Mouse (Mus musculus) left cerebral cortex, adult 2 months (tissue): ENCODE results near the gene Dynlt1c. TPM values are rescaled to one million over a fixed set of nuclear protein-coding genes. Genes with fewer than 3 reads are reported as not detected.
"Not testable (repeated sequence)": the region's sequence is repeated elsewhere in the genome, so short reads cannot be mapped to it uniquely, and the experiment has no call there.

Experiments used
- DNase-seq, 2 experiments: peaks; one replicate each; pipeline ENCODE4 v3.0.0; 2021 to 2022; ENCODE audit warnings: low spot score in 2 of 2, mixed read lengths in 1 of 2; ENCODE audit errors: extremely low spot score in 1 of 2
- H3K27ac ChIP-seq: fragments of 200-600 bp; 2 replicates; pipeline ENCODE4 v1.8.1; 2022
- H3K4me3 ChIP-seq: fragments of 200-600 bp; 2 replicates; pipeline ENCODE4 v1.8.1; 2022
- CTCF ChIP-seq: fragments of 200-600 bp; IDR thresholded peaks from 2 replicates; pipeline ENCODE4 v1.8.1; 2022; ENCODE audit warnings: antibody characterized with exemption, mild to moderate bottlenecking, moderate library complexity
- intact Hi-C: fragments of 180-260 bp; cut with DNase I; formaldehyde crosslinking; loops from one replicate; pipeline ENCODE4 v1.15.1; 2025
- total RNA-seq, 2 experiments: library from RNA; stranded (reverse); gene quantifications; 2 replicates each; pipeline ENCODE4 v1.2.3; 2021

Gene Dynlt1c
- total RNA-seq, 2 experiments from 2014 or later = 20.3 to 20.5 TPM

DNA sequence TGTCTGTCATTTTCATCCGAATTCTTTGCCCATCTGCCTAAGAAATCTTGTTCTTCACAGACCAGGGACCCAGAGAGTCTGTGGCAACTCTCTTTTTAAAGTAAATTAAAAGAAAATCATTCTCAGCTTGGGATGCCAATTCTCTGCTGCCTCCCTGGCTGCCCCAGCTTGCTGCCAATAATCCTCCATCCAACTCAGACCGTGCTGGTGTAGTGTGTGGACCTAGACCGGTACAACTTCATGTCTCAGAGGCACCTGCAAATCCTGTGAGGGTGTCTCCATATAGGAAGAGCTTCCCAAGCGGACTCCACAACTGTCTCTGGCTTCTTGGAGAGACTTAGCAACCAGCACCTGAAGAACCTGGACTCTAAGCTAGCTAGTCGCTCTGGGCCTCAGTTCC is 35.4 kb downstream of the Dynlt1c start:
- TF ChIP-seq CTCF = no peak
- H3K27ac ChIP-seq = no peak overlapping the region
- intact Hi-C loops = loop anchor here (10.0 kb wide), 1 partner anchor 352 kb away; no protein-coding TSS in a partner anchor

DNA sequence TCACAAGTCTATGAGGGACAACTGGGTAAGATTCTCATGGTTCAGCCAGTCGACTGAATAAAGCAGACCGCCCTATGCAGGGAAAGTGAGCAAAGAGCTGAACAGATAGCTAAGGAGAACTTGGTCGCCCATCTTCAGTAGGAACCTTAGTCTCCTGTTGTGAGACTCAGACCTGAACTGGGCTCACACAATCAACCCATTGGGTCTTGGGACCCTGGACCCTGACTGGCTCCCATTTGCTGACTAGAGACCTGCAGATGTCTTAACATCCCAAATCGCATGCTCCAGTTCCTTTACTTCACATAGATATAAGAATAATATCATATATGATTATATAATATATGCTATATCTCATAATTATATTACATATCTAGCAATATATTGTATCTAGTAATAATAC is 36.0 kb downstream of the Dynlt1c start:
- intact Hi-C loops = loop anchor here (10.0 kb wide), 1 partner anchor 353 kb away; no protein-coding TSS in a partner anchor
- not testable (repeated sequence) for H3K27ac ChIP-seq, DNase-seq, H3K4me3 ChIP-seq

More for the DNA sequence above, 35.4 kb downstream of the Dynlt1c start:
- H3K4me3 ChIP-seq = no peak overlapping the region
- no peak for DNase-seq

DNA sequence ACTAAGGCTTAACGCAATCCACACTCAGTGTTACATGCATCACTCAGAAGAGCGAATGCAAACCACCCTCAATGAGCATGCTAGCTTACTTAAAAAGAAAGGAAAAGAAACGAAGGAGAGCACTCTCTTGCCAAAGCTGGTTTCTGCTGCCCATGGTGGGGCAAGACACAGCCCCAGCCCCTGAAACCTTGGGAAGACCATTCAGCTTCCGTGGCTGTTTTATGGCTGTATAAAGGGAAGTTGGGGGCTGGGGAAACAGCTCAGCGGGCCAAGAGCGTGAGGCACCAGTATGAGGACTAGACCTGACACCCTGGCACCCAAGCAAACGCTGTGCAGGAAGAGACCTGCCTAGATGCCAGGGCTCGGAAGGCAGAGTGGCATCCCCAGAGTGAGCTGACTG is 37.0 kb downstream of the Dynlt1c start:
- H3K27ac ChIP-seq, DNase-seq, H3K4me3 ChIP-seq: not testable (repeated sequence)
- intact Hi-C loops = loop anchor here (10.0 kb wide), 1 partner anchor 354 kb away; no protein-coding TSS in a partner anchor

DNA sequence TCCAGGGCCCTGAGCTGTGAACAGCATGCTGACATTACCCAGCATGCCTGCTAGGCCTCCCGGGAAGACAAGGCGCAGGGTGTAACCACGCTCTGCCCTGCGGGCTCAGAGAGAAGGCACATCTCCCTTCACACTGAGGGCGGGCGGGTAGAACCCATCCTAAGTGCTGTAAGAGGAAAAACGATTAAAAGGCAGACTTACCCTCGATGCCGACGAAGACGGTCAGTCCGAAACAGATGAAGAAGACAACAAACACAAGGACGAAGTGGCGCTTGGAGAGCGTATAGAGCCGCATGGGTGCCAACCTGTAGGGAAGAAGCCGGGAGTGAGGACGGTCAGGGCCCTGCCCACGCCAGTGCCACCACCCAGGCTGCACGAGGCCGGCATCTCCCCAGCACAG is 38.0 kb downstream of the Dynlt1c start:
- intact Hi-C loops = loop anchor here (10.0 kb wide), 1 partner anchor 355 kb away; no protein-coding TSS in a partner anchor
- H3K4me3 ChIP-seq, H3K27ac ChIP-seq, DNase-seq: not testable (repeated sequence)

DNA sequence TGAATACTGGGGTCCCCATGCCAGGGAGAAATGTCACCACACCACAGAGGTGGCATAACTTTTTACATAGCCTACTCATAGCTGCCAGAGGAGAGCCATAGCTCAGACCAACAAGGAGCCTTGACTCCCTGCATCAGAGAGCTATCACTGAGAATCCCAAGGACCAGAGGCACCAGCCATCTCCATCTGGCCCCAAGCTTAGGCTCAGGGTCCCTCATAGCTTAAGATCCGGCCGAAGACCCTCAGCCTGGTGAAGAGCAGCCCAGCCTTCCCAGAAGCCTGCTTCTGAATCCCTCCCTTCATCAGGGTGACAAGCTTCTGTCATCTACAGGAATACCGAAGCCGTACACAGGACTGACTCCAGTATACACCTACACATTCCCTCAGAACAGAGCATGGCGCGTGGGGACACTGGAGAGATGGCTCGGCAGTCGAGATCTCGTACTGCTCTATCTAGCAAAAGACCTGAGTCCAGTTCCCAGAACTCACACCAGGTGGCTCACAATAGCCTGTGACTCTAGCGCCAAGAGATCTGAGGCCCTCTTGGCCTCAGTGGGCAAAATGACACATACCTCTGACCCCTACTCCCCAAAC is 38.7 kb downstream of the Dynlt1c start:
- DNase-seq, H3K27ac ChIP-seq, H3K4me3 ChIP-seq, intact Hi-C loops: not testable (repeated sequence)

DNA sequence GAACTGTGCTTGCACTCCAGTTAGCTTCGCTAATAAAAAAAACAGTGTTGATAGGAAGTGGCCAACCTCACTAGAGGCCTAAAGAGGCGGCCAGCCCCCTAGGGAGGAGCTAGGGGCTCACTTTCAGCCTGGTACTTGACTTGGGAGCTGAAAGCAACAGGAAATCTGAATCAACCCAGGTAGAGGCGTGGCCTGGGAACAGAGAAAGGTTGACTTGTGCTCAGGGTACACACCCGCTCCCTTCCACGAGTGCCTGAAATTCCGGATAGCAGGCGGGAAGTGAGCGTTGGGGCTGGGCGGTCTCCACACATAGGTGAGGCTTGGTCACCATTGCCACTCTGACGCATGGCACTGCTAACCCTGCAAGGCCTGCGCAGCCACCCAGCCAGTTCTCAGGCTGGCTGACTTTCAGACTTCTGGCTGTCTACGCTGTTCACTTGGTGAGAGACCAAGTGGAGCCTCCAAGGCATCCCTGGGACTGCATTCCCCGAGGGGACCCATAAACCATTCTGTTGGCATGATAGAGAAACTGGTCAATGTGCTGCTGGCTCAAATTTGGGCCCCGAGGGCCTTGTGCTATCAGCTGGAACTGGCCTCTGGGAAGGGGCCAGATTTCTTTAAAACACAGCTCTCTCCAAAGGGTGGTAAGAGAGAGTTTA is 39.4 kb downstream of the Dynlt1c start:
- H3K4me3 ChIP-seq, DNase-seq, intact Hi-C loops: not testable (repeated sequence)

DNA sequence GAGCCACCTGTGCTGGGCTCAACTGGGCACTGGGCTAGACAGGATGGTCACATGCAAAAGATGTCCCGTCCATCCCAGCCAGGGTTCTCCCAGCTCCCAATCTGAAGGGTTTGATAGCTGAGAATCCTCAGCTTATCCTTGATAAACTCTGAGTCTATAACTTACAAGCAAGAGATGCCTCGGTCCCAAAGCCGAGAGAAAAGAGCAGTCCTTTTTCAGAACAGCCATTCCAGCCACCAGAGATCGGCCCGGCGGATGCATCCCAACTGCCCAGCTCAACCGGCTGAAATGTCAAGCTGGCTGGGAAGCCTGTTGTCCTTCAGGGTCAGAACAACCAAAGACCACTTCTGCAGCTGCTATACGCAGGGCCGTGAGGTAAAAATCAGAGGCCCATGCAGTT is 42.7 kb downstream of the Dynlt1c start:
- intact Hi-C loops, H3K4me3 ChIP-seq, H3K27ac ChIP-seq, DNase-seq: not testable (repeated sequence)

More for the DNA sequence above, 39.4 kb downstream of the Dynlt1c start:
- not testable (repeated sequence) for H3K27ac ChIP-seq

DNA sequence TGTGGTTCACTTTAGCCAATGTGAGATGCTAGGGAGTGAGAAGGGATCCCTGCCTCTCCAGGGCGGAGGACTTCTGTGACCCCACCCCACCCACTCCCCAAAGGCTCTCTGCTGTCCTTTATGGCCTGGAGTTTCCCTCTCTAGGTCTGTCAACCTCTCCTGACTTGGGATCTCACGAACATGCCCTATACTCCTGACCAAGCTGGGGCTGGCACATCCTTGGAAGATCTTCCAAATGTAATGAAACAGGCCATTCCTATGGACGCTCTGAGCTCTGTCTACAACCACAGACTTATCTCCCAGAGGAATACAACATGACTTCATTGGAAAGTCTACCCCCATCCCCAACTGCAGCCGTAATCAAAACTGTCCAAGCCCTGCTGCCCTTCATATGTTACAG is 43.2 kb downstream of the Dynlt1c start:
- DNase-seq, H3K4me3 ChIP-seq, intact Hi-C loops, H3K27ac ChIP-seq: not testable (repeated sequence)

DNA sequence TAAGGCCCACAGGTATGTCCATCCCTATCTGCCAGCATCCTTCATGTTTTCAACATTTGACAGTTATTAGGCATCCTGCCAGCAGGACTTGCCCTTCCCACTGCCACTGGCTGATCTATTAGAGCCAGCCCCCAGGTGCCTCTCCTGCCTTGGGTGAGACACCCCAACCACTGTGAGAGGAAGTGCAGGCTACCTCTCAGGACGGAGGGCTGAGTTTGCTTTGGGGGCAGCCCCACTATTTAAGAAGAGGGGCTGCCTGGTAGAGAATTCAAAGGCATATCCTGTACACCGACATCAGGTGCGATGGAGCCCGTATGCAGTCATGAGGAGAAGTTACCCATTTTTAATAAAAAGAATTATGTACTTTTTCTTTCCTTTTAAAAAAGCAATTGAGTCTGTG is 44.2 kb downstream of the Dynlt1c start:
- H3K4me3 ChIP-seq, H3K27ac ChIP-seq, intact Hi-C loops, DNase-seq: not testable (repeated sequence)

DNA sequence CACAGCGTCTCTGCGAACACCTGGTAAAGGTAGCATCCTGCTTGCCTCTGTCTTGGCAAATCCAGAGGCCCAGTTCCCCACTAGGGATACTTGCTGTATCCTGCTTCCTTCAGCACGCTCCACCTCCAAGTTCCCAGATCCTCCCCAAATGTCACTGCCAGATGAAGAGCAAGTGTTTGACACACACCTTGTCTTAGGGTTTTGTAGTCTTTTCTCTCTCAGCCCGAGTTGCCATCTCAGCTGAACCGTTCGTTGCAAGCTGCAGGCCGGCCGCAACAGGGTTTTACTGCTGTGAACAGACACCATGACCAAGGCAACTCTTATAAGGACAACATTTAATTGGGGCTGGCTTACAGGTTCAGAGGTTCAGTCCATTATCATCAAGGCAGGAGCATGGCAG is 45.4 kb downstream of the Dynlt1c start:
- H3K27ac ChIP-seq, H3K4me3 ChIP-seq, intact Hi-C loops, DNase-seq: not testable (repeated sequence)

DNA sequence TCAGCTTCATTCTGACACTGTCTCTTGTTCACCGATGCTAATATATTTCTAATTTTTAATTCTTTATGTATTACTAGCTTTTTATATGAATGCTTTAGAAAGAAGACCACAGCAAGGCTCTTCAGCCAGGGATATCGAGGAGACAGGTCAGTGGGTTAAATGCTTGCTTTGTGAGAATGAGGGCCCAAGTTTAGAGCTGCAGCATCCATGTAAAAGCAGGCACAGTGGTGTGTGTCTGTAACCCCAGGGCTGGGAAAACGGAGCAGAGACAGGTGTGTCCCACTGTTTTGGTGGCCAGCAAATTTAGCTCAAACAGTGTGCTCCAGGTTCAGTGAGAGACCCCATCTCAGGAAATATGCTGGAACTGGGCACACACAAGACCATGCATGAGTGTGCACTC is 46.0 kb downstream of the Dynlt1c start:
- H3K27ac ChIP-seq, intact Hi-C loops, H3K4me3 ChIP-seq, DNase-seq: not testable (repeated sequence)

DNA sequence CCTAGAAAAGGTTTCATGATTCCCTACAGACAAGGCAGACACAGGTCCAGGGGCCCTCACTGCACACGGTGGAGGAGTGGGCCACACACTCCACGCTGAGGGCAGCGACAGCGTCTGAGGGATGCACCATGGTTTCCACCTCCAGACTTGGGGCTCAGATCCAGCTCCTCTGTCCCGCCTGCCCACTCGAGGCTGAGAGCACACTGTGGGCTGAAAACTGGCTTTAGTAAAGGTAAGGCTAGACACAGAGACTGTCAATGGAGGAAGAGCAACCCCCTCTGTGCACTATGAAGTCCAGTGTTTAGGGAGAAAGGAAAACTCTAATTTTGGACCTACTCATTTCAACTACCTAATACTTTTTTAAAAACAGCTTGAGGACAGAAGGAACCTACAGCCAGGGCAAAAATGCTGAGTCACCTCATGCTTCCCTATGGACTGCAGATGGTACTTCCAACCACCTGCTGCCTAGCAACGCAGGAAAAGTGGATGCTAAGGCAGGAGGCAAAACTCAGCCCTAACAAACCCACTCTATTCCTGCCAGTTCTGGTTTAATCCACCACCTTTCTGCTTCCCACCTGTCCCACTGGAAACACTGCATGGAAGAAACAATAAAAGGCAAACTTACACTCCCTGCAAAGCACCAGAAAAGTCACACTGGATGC is 49.6 kb downstream of the Dynlt1c start:
- H3K27ac ChIP-seq, intact Hi-C loops, H3K4me3 ChIP-seq: not testable (repeated sequence)
- DNase-seq = peak in 1 of 2 experiments; percentile 72

DNA sequence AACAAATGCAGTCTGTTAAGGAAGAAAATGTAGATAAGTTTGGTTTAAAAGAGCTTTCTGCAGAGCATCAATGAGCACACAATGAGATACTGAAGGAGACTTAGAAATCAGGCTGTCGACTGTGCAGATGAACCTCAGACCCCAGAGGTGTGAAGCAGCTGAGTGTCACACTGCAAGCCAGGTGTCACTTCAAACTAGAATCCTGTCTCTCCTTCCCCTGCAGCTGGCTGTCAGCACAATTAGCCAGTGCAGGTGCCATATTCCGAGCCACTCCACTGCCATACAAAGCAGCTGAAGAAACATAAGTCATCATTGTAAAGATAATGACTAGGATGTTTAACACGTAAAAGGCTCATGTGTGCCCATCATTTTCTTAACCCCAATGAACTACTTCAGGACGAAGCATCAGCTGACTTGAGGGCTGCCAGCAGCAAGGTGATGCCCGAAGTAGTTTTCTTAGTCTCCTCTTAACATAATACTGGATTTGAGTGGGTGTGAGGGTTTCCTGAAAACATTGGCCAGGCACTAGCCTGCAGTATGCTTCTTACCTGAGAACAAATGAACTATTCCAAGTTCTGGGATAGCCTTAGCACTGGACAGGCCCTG is 52.0 kb downstream of the Dynlt1c start:
- DNase-seq, intact Hi-C loops, H3K27ac ChIP-seq, H3K4me3 ChIP-seq: not testable (repeated sequence)

DNA sequence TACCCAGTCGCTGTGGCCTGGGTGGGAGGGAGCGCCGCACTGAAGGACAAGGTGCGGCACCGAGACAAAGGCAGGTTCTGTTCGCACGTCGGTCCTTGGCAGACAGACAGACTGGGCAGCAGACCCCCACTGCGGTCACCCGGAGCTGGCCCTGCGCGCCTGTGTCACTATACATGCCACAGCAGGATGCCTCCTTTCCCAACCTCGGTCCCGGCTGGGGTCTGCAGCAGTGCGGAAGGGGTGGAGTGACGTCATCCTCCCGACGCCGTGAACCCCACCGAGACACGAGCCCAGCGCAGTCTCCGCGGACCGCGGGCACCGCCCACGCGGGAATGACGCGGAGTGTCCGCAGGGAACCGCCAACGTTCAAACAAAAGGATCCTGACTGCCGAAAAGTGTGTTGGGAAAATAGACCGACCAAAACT is 53.6 kb downstream of the Dynlt1c start:
- Histone ChIP-seq H3K4me3 (peak overlapping the region; percentile 49), H3K27ac (peak overlapping the region; percentile 53; the same call in 1 of the 2 replicates)
- DNase-seq = peak; percentile 63 to 70
- intact Hi-C loops = not testable (repeated sequence)

DNA sequence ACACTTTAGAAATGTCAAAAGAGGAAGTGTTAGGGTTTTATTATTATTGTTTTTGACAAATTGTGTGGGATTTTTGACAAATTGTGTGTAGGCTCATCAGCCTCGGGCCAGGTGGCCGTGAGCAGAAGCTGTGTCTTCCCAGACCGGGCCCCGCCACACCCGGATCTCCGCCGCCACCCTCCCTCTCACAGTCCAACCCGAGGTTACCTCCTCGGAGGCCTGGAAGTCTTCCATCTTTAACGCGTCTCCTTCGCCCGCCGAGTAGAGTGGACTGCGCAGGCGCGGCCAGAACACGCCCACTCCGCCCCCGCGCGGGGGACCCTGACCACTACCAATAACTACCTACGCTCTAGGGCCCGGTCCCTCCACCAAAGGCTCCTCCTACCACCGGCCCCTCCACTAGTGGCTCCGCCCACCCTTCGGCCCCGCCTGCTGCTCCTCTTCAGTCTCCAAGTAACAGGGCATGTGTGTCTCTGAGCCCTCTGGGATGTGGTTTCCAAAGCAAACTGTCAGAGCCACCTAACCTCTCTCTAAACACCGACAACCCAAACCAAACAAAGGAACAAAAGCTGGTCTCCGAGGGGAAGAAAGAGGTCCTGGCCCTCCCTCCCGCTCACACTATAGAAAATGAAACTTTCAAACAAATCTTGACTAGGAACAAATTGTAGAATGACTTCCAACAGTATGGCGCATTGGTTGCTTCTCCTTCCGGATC is 54.3 kb downstream of the Dynlt1c start, which contains the start of gene Dynlt1f:
Gene Dynlt1f, minus strand, starts transcription at position 334 of the 715 bp plus-strand sequence.
- intact Hi-C loops = not testable (repeated sequence)
- peak; percentile 49 to 64 for DNase-seq
- Histone ChIP-seq H3K4me3 (peak within 1 kb of the TSS; percentile 49), H3K27ac (peak within 1 kb of the TSS; percentile 53; the same call in 1 of the 2 replicates)

DNA sequence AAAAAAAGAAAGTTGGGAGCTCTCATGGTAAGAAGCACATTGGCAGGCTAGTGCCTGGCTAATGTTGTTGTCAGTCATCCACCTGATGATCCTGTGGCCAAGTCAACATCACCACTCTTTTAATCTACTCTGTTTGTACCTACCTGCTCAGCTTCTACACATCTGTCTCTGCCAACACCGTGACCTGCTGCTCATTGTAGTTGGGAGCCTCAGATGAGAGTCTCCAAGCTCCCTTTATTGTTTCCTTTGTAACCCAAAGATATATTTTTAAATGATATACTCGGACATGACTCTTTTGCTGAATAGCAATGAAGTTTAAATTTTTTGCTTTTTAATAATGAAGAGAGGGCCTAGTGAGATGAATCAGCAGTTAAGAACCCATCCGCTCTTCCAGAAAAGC is 55.0 kb downstream of the Dynlt1c start:
- H3K27ac ChIP-seq, DNase-seq, H3K4me3 ChIP-seq, intact Hi-C loops: not testable (repeated sequence)
